Mouse (Mus musculus): ENCODE results near the gene Vim. TPM values are rescaled to one million over a fixed set of nuclear protein-coding genes. Genes with fewer than 3 reads are reported as not detected.
"Not testable (repeated sequence)": the region's sequence is repeated elsewhere in the genome, so short reads cannot be mapped to it uniquely, and the experiment has no call there.

Vim gene
- total RNA-seq, 1 experiment from 2014 or later = 1,268 TPM

- ATAC-seq (ENCODE audit: extremely low read depth, insufficient number of reproducible peaks, low FRiP score, poor library complexity, severe bottlenecking) = no peak
These were observed 29.4 kb downstream of the Vim start for GRCm38 (mm10) chr2:13603093-13603492.

GRCm38 (mm10) chr2:13603636-13604035 is 29.9 kb downstream of the Vim start:
- not testable (repeated sequence) for ATAC-seq (ENCODE audit: extremely low read depth, insufficient number of reproducible peaks, low FRiP score, poor library complexity, severe bottlenecking)

GRCm38 (mm10) chr2:13630136-13630832 is 56.6 kb downstream of the Vim start:
- ATAC-seq (ENCODE audit: extremely low read depth, insufficient number of reproducible peaks, low FRiP score, poor library complexity, severe bottlenecking) = no peak

Other genes starting within 250 kb of the Vim start
- gene Cubn, start 82.1 kb upstream of the Vim start, total RNA-seq (2017) = under 0.01 TPM in 1 of 2 replicates, not detected in the other
- 7.0 and 10.0 TPM in 2 replicates for gene Trdmt1, start 29.3 kb upstream of the Vim start, total RNA-seq (2017)
- 5.2 and 6.0 TPM in 2 replicates for gene St8sia6, start 220.1 kb downstream of the Vim start, total RNA-seq (2017)